Mouse (Mus musculus): Measurements from ENCODE around the gene Neurl1b. TPM values are rescaled to one million over a fixed set of nuclear protein-coding genes. Genes with fewer than 3 reads are reported as not detected.

The Neurl1b gene
- polyA plus RNA-seq, 2 experiments, result 0.85 to 4.1 TPM

- no peak for DNase-seq (ENCODE audit: low spot score)
- H3K4me3 ChIP-seq (replicated peaks; ENCODE audit: low read length), result no peak overlapping the region
- H3K4me1 ChIP-seq (ENCODE audit: control insufficient read depth, insufficient read depth, low read length), result no peaks in the 10 kb centered on the region
- 42% methylated on average over 11 of the region's 11 CpGs for WGBS
- H3K9me3 ChIP-seq (ENCODE audit: control insufficient read depth, low read length), result no peaks in the 10 kb centered on the region
- H3K9ac ChIP-seq (ENCODE audit: low read depth, low read length, severe bottlenecking), result no peak overlapping the region
- H3K36me3 ChIP-seq (ENCODE audit: control insufficient read depth, insufficient read depth, low read length), result no peaks in the 10 kb centered on the region
- H3K4me2 ChIP-seq (replicated peaks; ENCODE audit: low read depth, low read length, severe bottlenecking), result no peak overlapping the region
- H3K27me3 ChIP-seq (ENCODE audit: control insufficient read depth, insufficient read depth, low read length), result no peaks in the 10 kb centered on the region; the same call in 1 of the 2 replicates
- no peak for ATAC-seq (ENCODE audit: low FRiP score, low read depth)
- H3K27ac ChIP-seq (replicated peaks; ENCODE audit: low read depth, low read length), result no peak overlapping the region
- TF ChIP-seq POLR2A (IDR thresholded peaks at IDR 0.05; ENCODE audit: borderline replicate concordance, extremely low read depth, insufficient read depth, insufficient read length), result no peak
Observed at GRCm38 (mm10) chr17:26423967-26424641, 9.5 kb downstream of the Neurl1b start.

GRCm38 (mm10) chr17:26424973-26425735, 10.5 kb downstream of the Neurl1b start:
- H3K4me2 ChIP-seq (replicated peaks; ENCODE audit: low read depth, low read length, severe bottlenecking), result no peak overlapping the region
- DNase-seq (ENCODE audit: low spot score) (no peak), ATAC-seq (ENCODE audit: low FRiP score, low read depth) (no peak)
- 62% methylated on average over 13 of the region's 13 CpGs for WGBS
- no peaks in the 10 kb centered on the region for H3K9me3 ChIP-seq (ENCODE audit: control insufficient read depth, low read length)
- H3K36me3 ChIP-seq (ENCODE audit: control insufficient read depth, insufficient read depth, low read length), result no peaks in the 10 kb centered on the region
- H3K27ac ChIP-seq (replicated peaks; ENCODE audit: low read depth, low read length), result no peak overlapping the region
- no peak overlapping the region for H3K9ac ChIP-seq (ENCODE audit: low read depth, low read length, severe bottlenecking)
- H3K4me1 ChIP-seq (ENCODE audit: control insufficient read depth, insufficient read depth, low read length), result no peaks in the 10 kb centered on the region
- H3K4me3 ChIP-seq (replicated peaks; ENCODE audit: low read length), result no peak overlapping the region
- TF ChIP-seq POLR2A (IDR thresholded peaks at IDR 0.05; ENCODE audit: borderline replicate concordance, extremely low read depth, insufficient read depth, insufficient read length), result no peak
- no peaks in the 10 kb centered on the region for H3K27me3 ChIP-seq (ENCODE audit: control insufficient read depth, insufficient read depth, low read length)

- H3K9ac ChIP-seq (ENCODE audit: low read depth, low read length, severe bottlenecking), result no peak overlapping the region
- no peak overlapping the region for H3K27ac ChIP-seq (replicated peaks; ENCODE audit: low read depth, low read length)
- H3K9me3 ChIP-seq (ENCODE audit: control insufficient read depth, low read length), result no peaks in the 10 kb centered on the region
- no peak overlapping the region for H3K4me3 ChIP-seq (replicated peaks; ENCODE audit: low read length)
- peaks cover 8% of the 10 kb centered on the region for H3K27me3 ChIP-seq (ENCODE audit: control insufficient read depth, insufficient read depth, low read length)
- no peak for ATAC-seq (ENCODE audit: low FRiP score, low read depth)
- TF ChIP-seq POLR2A (IDR thresholded peaks at IDR 0.05; ENCODE audit: borderline replicate concordance, extremely low read depth, insufficient read depth, insufficient read length), result no peak
- no peak for DNase-seq (ENCODE audit: low spot score)
- WGBS, result 44% methylated on average over 11 of the region's 11 CpGs
- 0 out of 2 replicates have a peak, but pooled peaks cover 4% of the 10 kb centered on the region for H3K36me3 ChIP-seq (ENCODE audit: control insufficient read depth, insufficient read depth, low read length)
- no peak overlapping the region for H3K4me2 ChIP-seq (replicated peaks; ENCODE audit: low read depth, low read length, severe bottlenecking)
- no peaks in the 10 kb centered on the region for H3K4me1 ChIP-seq (ENCODE audit: control insufficient read depth, insufficient read depth, low read length)
Observed at GRCm38 (mm10) chr17:26433295-26433694, 18.7 kb downstream of the Neurl1b start.

GRCm38 (mm10) chr17:26437089-26437815, 22.6 kb downstream of the Neurl1b start:
- ATAC-seq (ENCODE audit: low FRiP score, low read depth) (no peak), DNase-seq (ENCODE audit: low spot score) (no peak)
- no peak overlapping the region for H3K27ac ChIP-seq (replicated peaks; ENCODE audit: low read depth, low read length)
- no peak overlapping the region for H3K9ac ChIP-seq (ENCODE audit: low read depth, low read length, severe bottlenecking)
- H3K27me3 ChIP-seq (ENCODE audit: control insufficient read depth, insufficient read depth, low read length), result peaks cover 29% of the 10 kb centered on the region
- H3K4me1 ChIP-seq (ENCODE audit: control insufficient read depth, insufficient read depth, low read length), result no peaks in the 10 kb centered on the region
- WGBS, result 85% methylated on average over 14 of the region's 14 CpGs
- no peaks in the 10 kb centered on the region for H3K9me3 ChIP-seq (ENCODE audit: control insufficient read depth, low read length)
- H3K36me3 ChIP-seq (ENCODE audit: control insufficient read depth, insufficient read depth, low read length), result peaks cover under 1% of the 10 kb centered on the region; the same call in 1 of the 2 replicates
- TF ChIP-seq POLR2A (IDR thresholded peaks at IDR 0.05; ENCODE audit: borderline replicate concordance, extremely low read depth, insufficient read depth, insufficient read length), result no peak
- no peak overlapping the region for H3K4me3 ChIP-seq (replicated peaks; ENCODE audit: low read length)
- no peak overlapping the region for H3K4me2 ChIP-seq (replicated peaks; ENCODE audit: low read depth, low read length, severe bottlenecking)

- peak overlapping the region; percentile 38 for H3K4me3 ChIP-seq (replicated peaks; ENCODE audit: low read length)
- WGBS, result 6% methylated on average over 38 of the region's 52 CpGs
- peak overlapping the region; percentile 50 for H3K9ac ChIP-seq (ENCODE audit: low read depth, low read length, severe bottlenecking)
- DNase-seq (ENCODE audit: low spot score) (no peak), ATAC-seq (ENCODE audit: low FRiP score, low read depth) (no peak)
- H3K27ac ChIP-seq (replicated peaks; ENCODE audit: low read depth, low read length), result no peak overlapping the region
- H3K27me3 ChIP-seq (ENCODE audit: control insufficient read depth, insufficient read depth, low read length), result peaks cover 29% of the 10 kb centered on the region
- H3K9me3 ChIP-seq (ENCODE audit: control insufficient read depth, low read length), result no peaks in the 10 kb centered on the region
- peaks cover 2% of the 10 kb centered on the region; the same call in 1 of the 2 replicates for H3K36me3 ChIP-seq (ENCODE audit: control insufficient read depth, insufficient read depth, low read length)
- no peak for TF ChIP-seq POLR2A (IDR thresholded peaks at IDR 0.05; ENCODE audit: borderline replicate concordance, extremely low read depth, insufficient read depth, insufficient read length)
- H3K4me1 ChIP-seq (ENCODE audit: control insufficient read depth, insufficient read depth, low read length), result no peaks in the 10 kb centered on the region
- peak overlapping the region; percentile 52 for H3K4me2 ChIP-seq (replicated peaks; ENCODE audit: low read depth, low read length, severe bottlenecking)
Observed at GRCm38 (mm10) chr17:26439001-26439400, 24.4 kb downstream of the Neurl1b start.

All from limb, embryonic 14.5 days (tissue).